Mouse (Mus musculus): ENCODE measurements around the gene Oas1e.

DNA sequence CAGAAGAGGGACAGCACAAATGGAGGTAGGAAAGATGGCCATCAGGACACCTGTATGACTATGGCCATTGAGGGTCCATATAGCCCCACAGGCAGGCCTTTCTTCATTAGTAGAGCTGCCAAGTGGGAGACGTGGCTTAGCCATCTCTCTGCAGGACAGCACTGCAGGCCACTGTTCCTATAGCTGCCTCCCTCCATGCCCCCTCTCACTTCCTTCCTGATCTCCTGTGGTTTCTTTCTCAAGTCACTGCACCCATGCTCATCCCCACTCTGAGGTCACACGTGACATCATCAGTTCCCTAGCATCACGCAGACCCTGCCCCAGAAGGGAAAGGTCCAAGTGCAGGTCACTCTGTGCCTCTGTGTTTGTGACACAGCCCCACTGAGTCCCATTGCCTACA, 8.3 kb downstream of the Oas1e start:
- TF ChIP-seq CTCF (IDR thresholded peaks at IDR 0.05; ENCODE audit: low read depth, low read length), result no peak
- TF ChIP-seq GATA1 (IDR thresholded peaks at IDR 0.05; ENCODE audit: borderline replicate concordance, low read length), result no peak
- TF ChIP-seq POLR2AphosphoS5 (IDR thresholded peaks at IDR 0.05; ENCODE audit: insufficient replicate concordance, low read depth, low read length), result no peak

All from G1E (cell line).